Mouse (Mus musculus) ES-E14 (cell line): ENCODE data around the gene Cux1. TPM values are rescaled to one million over a fixed set of nuclear protein-coding genes. Genes with fewer than 3 reads are reported as not detected.

Experiments
- DNase-seq: peaks from one replicate; pipeline ENCODE4 v3.0.0-alpha.2; 2013; ENCODE audit warnings: low read depth, low spot score
- H3K27ac ChIP-seq: 2 replicates; pipeline ENCODE4 v1.5.1; 2012; ENCODE audit warnings: low read depth, mild to moderate bottlenecking, low read length, moderate library complexity, mixed read lengths; ENCODE audit not compliant: poor library complexity, insufficient read depth, severe bottlenecking
- H3K36me3 ChIP-seq: 2 replicates; pipeline ENCODE4 v1.6.1; 2012; ENCODE audit warnings: mild to moderate bottlenecking, low read length, moderate library complexity, mixed read lengths; ENCODE audit not compliant: control insufficient read depth, poor library complexity, insufficient read depth, severe bottlenecking
- H3K4me1 ChIP-seq, 2 experiments: fragments of 150-350 bp in 1 of 2; sonication (generic) in 1 of 2; 2 replicates each; pipeline ENCODE4 v1.6.1; 2012; ENCODE audit warnings: low read length in 2 of 2, mild to moderate bottlenecking in 1 of 2, mixed read lengths in 1 of 2; ENCODE audit not compliant: control insufficient read depth in 2 of 2, insufficient read depth in 2 of 2, poor library complexity in 1 of 2
- H3K4me3 ChIP-seq, 2 experiments: fragments of 150-350 bp in 1 of 2; sonication (generic) in 1 of 2; 2 replicates each; pipeline ENCODE4 v1.5.1; 2012; ENCODE audit warnings: low read length in 2 of 2, low read depth in 1 of 2, mild to moderate bottlenecking in 1 of 2, mixed read lengths in 1 of 2; ENCODE audit not compliant: insufficient read depth in 1 of 2, poor library complexity in 1 of 2, severe bottlenecking in 1 of 2
- H3K9ac ChIP-seq: 2 replicates; pipeline ENCODE4 v1.6.1; 2012; ENCODE audit warnings: low read depth, mild to moderate bottlenecking, low read length, mixed read lengths; ENCODE audit not compliant: poor library complexity, insufficient read depth, severe bottlenecking
- H3K9me3 ChIP-seq: fragments of 150-350 bp; sonication (generic); 2 replicates; pipeline ENCODE4 v1.6.1; 2012; ENCODE audit warnings: low read depth, mild to moderate bottlenecking, low read length; ENCODE audit not compliant: control insufficient read depth, insufficient read depth
- CHD2 ChIP-seq: IDR thresholded peaks from 2 replicates; pipeline ENCODE4 v1.6.1; 2014; ENCODE audit warnings: mild to moderate bottlenecking, low read depth, low read length, inconsistent platforms
- HCFC1 ChIP-seq: IDR thresholded peaks from 2 replicates; pipeline ENCODE4 v1.6.1; 2012; ENCODE audit warnings: low read length, inconsistent platforms, borderline replicate concordance; ENCODE audit not compliant: insufficient read depth
- MAFK ChIP-seq: IDR thresholded peaks from 2 replicates; pipeline ENCODE4 v1.6.1; 2014; ENCODE audit warnings: mild to moderate bottlenecking, low read depth, low read length, inconsistent platforms; ENCODE audit not compliant: insufficient read depth
- ZC3H11A ChIP-seq: IDR thresholded peaks from 2 replicates; pipeline ENCODE4 v1.6.1; 2012; ENCODE audit warnings: low read depth, mild to moderate bottlenecking, inconsistent platforms, low read length, borderline replicate concordance
- ZNF384 ChIP-seq: IDR thresholded peaks from 2 replicates; pipeline ENCODE4 v1.6.1; 2012; ENCODE audit warnings: low read depth, low read length, inconsistent platforms
- in situ Hi-C, 2 experiments: fragments of 600-800 bp; cut with MboI; formaldehyde crosslinking; loops; one replicate each; pipeline ENCODE4 v1.15.1; 2025; ENCODE audit warnings: low sequenced_read_pairs in 2 of 2, inconsistent platforms in 1 of 2; ENCODE audit not compliant: unreplicated experiment in 2 of 2
- total RNA-seq: library from RNA; depleted of rRNA; stranded (reverse); fragments of 300-350 nt; gene quantifications from 2 replicates; pipeline ENCODE4 v1.2.3, GENCODE M21; 2012

Gene Cux1
- total RNA-seq, 1 experiment, result 23.6 TPM

- Histone ChIP-seq H3K4me1 (peaks cover 1 to 10% of the 10 kb centered on the region in 2 experiments; a peak in 2 of 4 replicates), H3K36me3 (no peaks in the 10 kb centered on the region), H3K4me3 (no peak overlapping the region), H3K9ac (no peak overlapping the region), H3K9me3 (no peaks in the 10 kb centered on the region), H3K27ac (no peak overlapping the region)
- no peak for TF ChIP-seq ZC3H11A
- TF ChIP-seq CHD2, result no peak
- no peak for TF ChIP-seq MAFK
- no peak for TF ChIP-seq HCFC1
- no peak for TF ChIP-seq ZNF384
- no peak for DNase-seq
- in situ Hi-C loops, result no loop called here
Measured at GRCm38 (mm10) chr5:136507629-136508028, 59.7 kb downstream of the Cux1 start.

GRCm38 (mm10) chr5:136506262-136506661 lies 61.0 kb downstream of the Cux1 start:
- H3K4me3 ChIP-seq, result no peak overlapping the region
- no peaks in the 10 kb centered on the region for H3K9me3 ChIP-seq
- DNase-seq, result no peak
- in situ Hi-C loops, result no loop called here
- H3K9ac ChIP-seq, result no peak overlapping the region
- H3K36me3 ChIP-seq, result no peaks in the 10 kb centered on the region
- TF ChIP-seq HCFC1, result no peak
- TF ChIP-seq MAFK, result no peak
- no peak for TF ChIP-seq CHD2
- no peak for TF ChIP-seq ZC3H11A
- no peak for TF ChIP-seq ZNF384
- H3K4me1 ChIP-seq, result peaks cover 1 to 10% of the 10 kb centered on the region in 2 experiments; a peak in 2 of 4 replicates
- no peak overlapping the region for H3K27ac ChIP-seq

GRCm38 (mm10) chr5:136502491-136503086 lies 64.7 kb downstream of the Cux1 start:
- no peak overlapping the region for H3K9ac ChIP-seq
- H3K27ac ChIP-seq, result no peak overlapping the region
- H3K4me3 ChIP-seq, result no peak overlapping the region
- no peaks in the 10 kb centered on the region for H3K36me3 ChIP-seq
- H3K4me1 ChIP-seq, result peaks cover 1 to 10% of the 10 kb centered on the region in 2 experiments; a peak in 2 of 4 replicates
- H3K9me3 ChIP-seq, result no peaks in the 10 kb centered on the region
- in situ Hi-C loops, result no loop called here
- DNase-seq, result no peak
- TF ChIP-seq MAFK, result no peak
- TF ChIP-seq HCFC1, result no peak
- TF ChIP-seq ZNF384, result no peak
- no peak for TF ChIP-seq CHD2
- no peak for TF ChIP-seq ZC3H11A

GRCm38 (mm10) chr5:136500307-136500871 lies 66.9 kb downstream of the Cux1 start:
- Histone ChIP-seq H3K9ac (no peak overlapping the region), H3K9me3 (no peaks in the 10 kb centered on the region), H3K4me1 (peaks cover 0 to 6% of the 10 kb centered on the region in 2 experiments; a peak in 2 of 4 replicates), H3K36me3 (no peaks in the 10 kb centered on the region), H3K27ac (no peak overlapping the region), H3K4me3 (no peak overlapping the region)
- in situ Hi-C loops, result no loop called here
- TF ChIP-seq ZNF384, result no peak
- no peak for TF ChIP-seq HCFC1
- no peak for TF ChIP-seq ZC3H11A
- no peak for TF ChIP-seq MAFK
- no peak for DNase-seq

- Histone ChIP-seq H3K9me3 (no peaks in the 10 kb centered on the region), H3K4me3 (no peak overlapping the region), H3K27ac (no peak overlapping the region), H3K36me3 (no peaks in the 10 kb centered on the region), H3K9ac (no peak overlapping the region), H3K4me1 (peaks cover 0 to 6% of the 10 kb centered on the region in 2 experiments; a peak in 2 of 4 replicates)
- DNase-seq, result no peak
- no peak for TF ChIP-seq ZNF384
- in situ Hi-C loops, result no loop called here
Measured at GRCm38 (mm10) chr5:136499316-136499715, 68.0 kb downstream of the Cux1 start.
